Mouse (Mus musculus) forebrain, embryonic 16.5 days (tissue): ENCODE measurements around the gene Mospd1. TPM values are rescaled to one million over a fixed set of nuclear protein-coding genes. Genes with fewer than 3 reads are reported as not detected.

Experiments
- ATAC-seq: fragments of 200-750 bp; cut with Nextera tagmentation; 2 replicates; pipeline ENCODE4 v1.8.0; 2017; ENCODE audit warnings: mild to moderate bottlenecking, moderate library complexity
- H3K27ac ChIP-seq: fragments of 300-500 bp; sonication (generic); 2 replicates; pipeline ENCODE4 v1.5.1; 2014; ENCODE audit warnings: low read length, control low read depth
- H3K27me3 ChIP-seq: fragments of 300-500 bp; sonication (generic); replicated peaks from 2 replicates; pipeline ENCODE4 v1.6.1; 2014; ENCODE audit warnings: low read length; ENCODE audit not compliant: control insufficient read depth, insufficient read depth
- H3K36me3 ChIP-seq: fragments of 300-500 bp; sonication (generic); 2 replicates; pipeline ENCODE4 v1.6.1; 2014; ENCODE audit not compliant: control insufficient read depth, insufficient read depth
- H3K4me1 ChIP-seq: fragments of 300-500 bp; sonication (generic); replicated peaks from 2 replicates; pipeline ENCODE4 v1.6.1; 2014; ENCODE audit warnings: low read length; ENCODE audit not compliant: control insufficient read depth, insufficient read depth
- H3K4me2 ChIP-seq: fragments of 300-500 bp; sonication (generic); 2 replicates; pipeline ENCODE4 v1.6.1; 2014; ENCODE audit warnings: mild to moderate bottlenecking, low read length, control low read depth
- H3K4me3 ChIP-seq: fragments of 300-500 bp; sonication (generic); replicated peaks from 2 replicates; pipeline ENCODE4 v1.5.1; 2014; ENCODE audit warnings: mild to moderate bottlenecking, low read length, control low read depth
- H3K9ac ChIP-seq: fragments of 300-500 bp; sonication (generic); replicated peaks from 2 replicates; pipeline ENCODE4 v1.6.1; 2014; ENCODE audit warnings: low read depth, low read length, control low read depth
- H3K9me3 ChIP-seq: fragments of 300-500 bp; sonication (generic); 2 replicates; pipeline ENCODE4 v1.6.1; 2016; ENCODE audit warnings: low read length; ENCODE audit not compliant: control insufficient read depth
- WGBS: fragments of 180-500 bp; shearing (Covaris S2); extraction: QIAGEN DNeasy Blood & Tissue Kit; methylation state at CpG from one replicate; pipeline ENCODE4 v1.1.7; 2014; 5-methylcytosine and 5-hydroxymethylcytosine counted together
- polyA plus RNA-seq: library from polyadenylated mRNA; unstranded; fragments of >200 nt; fragmentation: Nextera tagmentation; extraction: Ambion mirVana; gene quantifications from 2 replicates; pipeline ENCODE4 v1.2.1, GENCODE M21; 2015

Mospd1 gene
- polyA plus RNA-seq, 1 experiment from 2014 or later, result 48.8 TPM

DNA sequence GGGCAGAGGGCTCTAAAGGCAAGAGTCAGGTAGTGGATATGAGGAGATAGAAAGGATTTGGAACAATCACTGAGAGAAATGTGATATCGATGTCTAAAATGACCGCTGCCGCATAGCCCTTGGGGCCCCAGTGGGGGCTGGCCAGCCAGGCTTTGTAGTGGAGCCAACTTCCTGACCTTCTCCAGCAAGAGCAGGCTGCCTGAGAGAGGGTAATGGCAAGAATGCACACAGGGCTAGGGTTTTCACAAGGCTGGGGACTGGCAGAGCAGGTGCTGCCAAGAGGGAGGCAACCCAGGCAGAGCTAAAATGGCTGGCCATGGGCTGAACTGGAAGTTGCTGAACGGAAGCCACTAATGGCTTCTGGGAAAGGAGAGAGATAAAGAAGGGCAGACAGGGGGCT is 49.2 kb downstream of the Mospd1 start:
- no peak overlapping the region for H3K4me2 ChIP-seq
- no peaks in the 10 kb centered on the region for H3K4me1 ChIP-seq
- no peaks in the 10 kb centered on the region for H3K27me3 ChIP-seq
- no peak overlapping the region for H3K4me3 ChIP-seq
- H3K36me3 ChIP-seq, result no peaks in the 10 kb centered on the region
- no peak for ATAC-seq
- no peak overlapping the region for H3K9ac ChIP-seq
- H3K27ac ChIP-seq, result no peak overlapping the region
- H3K9me3 ChIP-seq, result no peaks in the 10 kb centered on the region
- 81% methylated on average over 4 of the region's 4 CpGs for WGBS

DNA sequence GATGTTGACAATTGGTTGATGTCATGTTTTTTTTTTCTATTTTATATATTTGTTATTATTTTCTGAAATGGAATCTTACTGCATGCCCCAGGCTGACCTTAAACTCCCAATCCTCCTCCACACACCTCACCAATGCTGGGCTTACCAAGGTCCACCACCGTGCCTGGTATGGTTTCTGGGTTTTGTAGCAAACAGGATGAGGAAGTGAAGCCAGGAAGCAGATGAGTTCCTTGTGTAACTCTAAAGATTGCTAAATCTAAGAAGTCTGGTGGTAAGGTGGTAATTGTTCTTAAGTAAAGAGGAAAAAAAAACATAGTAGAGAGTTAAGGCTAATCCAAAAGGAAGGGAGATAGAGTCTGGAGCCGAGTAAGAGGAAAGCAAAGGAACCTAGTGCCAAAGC is 49.7 kb downstream of the Mospd1 start:
- no peaks in the 10 kb centered on the region for H3K27me3 ChIP-seq
- WGBS, result 71% methylated on average over 2 of the region's 2 CpGs
- no peak overlapping the region for H3K9ac ChIP-seq
- H3K9me3 ChIP-seq, result no peaks in the 10 kb centered on the region
- H3K27ac ChIP-seq, result no peak overlapping the region
- H3K4me2 ChIP-seq, result no peak overlapping the region
- no peak for ATAC-seq
- H3K4me3 ChIP-seq, result no peak overlapping the region
- H3K36me3 ChIP-seq, result no peaks in the 10 kb centered on the region
- no peaks in the 10 kb centered on the region for H3K4me1 ChIP-seq

Other genes starting within 250 kb of the Mospd1 start
- gene Plac1, start 130.4 kb downstream of the Mospd1 start, polyA plus RNA-seq, result 0.75 TPM in 1 of 2 replicates, not detected in the other
- gene Fam122b, start 100.7 kb downstream of the Mospd1 start, polyA plus RNA-seq, result 3.4 and 3.6 TPM in 2 replicates
- gene Fam122c, start 97.1 kb downstream of the Mospd1 start, polyA plus RNA-seq, result not detected in 2 replicates
- gene Etd, start 64.4 kb upstream of the Mospd1 start, polyA plus RNA-seq, result not detected in 2 replicates
- gene Rtl8c, start 237.5 kb upstream of the Mospd1 start, polyA plus RNA-seq, result 87.0 and 116 TPM in 2 replicates
- gene Gm14597, start 238.5 kb upstream of the Mospd1 start, polyA plus RNA-seq, result not detected in 2 replicates